16 mouse cellular contexts compared by ENCODE assay signal in the genomic region with DNA sequence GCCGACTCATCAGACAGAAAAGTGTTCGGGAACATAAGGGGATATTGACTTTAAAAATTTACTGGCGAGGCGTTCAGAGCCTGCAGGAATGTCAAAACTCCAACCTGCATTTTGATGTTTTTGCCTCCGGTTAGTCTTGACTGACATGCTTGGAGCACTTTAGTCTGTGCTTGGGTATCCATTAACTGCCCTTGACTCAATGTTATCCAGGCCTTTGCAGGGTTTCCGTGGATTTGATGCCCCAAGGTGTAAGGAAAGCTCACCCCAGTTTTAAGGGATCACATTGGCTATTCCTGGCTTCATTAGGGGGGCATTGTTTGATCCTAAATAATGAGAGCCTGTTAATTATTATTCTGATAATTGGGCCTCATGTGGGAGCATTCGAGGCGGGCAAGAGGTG.
"Had no signal": no experiment of that assay in that cellular context is flagged by ENCODE, and none has a peak within 500 bp of the region (broad histone marks: within the 10 kb centered on the region; RNA-seq: fewer than 3 reads in every experiment).

No protein-coding gene starts in this region.

- H3K27ac ChIP-seq: intestine, embryonic 15.5 days; limb, embryonic 12.5 days; limb, embryonic 15.5 days; liver, embryonic 14.5 days; midbrain, embryonic 13.5 days had no signal

- DNase-seq: left cerebral cortex, postnatal 4 days; liver, postnatal 0 days; lung, embryonic 14.5 days; thymus, adult 18-20 months; thymus, postnatal 36 days had no signal

- H3K4me2 ChIP-seq: intestine, embryonic 15.5 days; limb, embryonic 12.5 days; limb, embryonic 15.5 days; liver, embryonic 11.5 days; lung, embryonic 14.5 days; midbrain, embryonic 13.5 days had no signal

- H3K9me3 ChIP-seq: intestine, embryonic 15.5 days; limb, embryonic 12.5 days; limb, embryonic 15.5 days; midbrain, embryonic 10.5 days; midbrain, embryonic 13.5 days had no signal

- ATAC-seq: intestine, embryonic 15.5 days; liver, postnatal 0 days; lung, postnatal 0 days; midbrain, embryonic 13.5 days; midbrain, embryonic 16.5 days had no signal

- H3K36me3 ChIP-seq: intestine, embryonic 15.5 days; limb, embryonic 12.5 days; limb, embryonic 15.5 days; midbrain, embryonic 10.5 days; midbrain, embryonic 13.5 days had no signal

- H3K9ac ChIP-seq: intestine, embryonic 15.5 days; limb, embryonic 12.5 days; limb, embryonic 15.5 days; liver, embryonic 14.5 days; liver, postnatal 0 days; lung, embryonic 14.5 days; midbrain, embryonic 13.5 days had no signal

- H3K4me1 ChIP-seq: intestine, embryonic 15.5 days; limb, embryonic 12.5 days; limb, embryonic 15.5 days; megakaryocyte, embryonic 14.5 days had no signal

- H3K27me3 ChIP-seq: intestine, embryonic 15.5 days; megakaryocyte, embryonic 14.5 days had no signal

- H3K4me3 ChIP-seq: intestine, embryonic 15.5 days; limb, embryonic 12.5 days; limb, embryonic 15.5 days; megakaryocyte, embryonic 14.5 days; midbrain, embryonic 10.5 days; midbrain, embryonic 13.5 days; myocyte had no signal
